Mouse (Mus musculus): ENCODE measurements around the gene Chst1.

GRCm38 (mm10) chr2:92645282-92646037 is 46.0 kb downstream of the Chst1 start:
- TF ChIP-seq CTCF (IDR thresholded peaks at IDR 0.05; ENCODE audit: low read depth, low read length) (no peak), POLR2A (IDR thresholded peaks at IDR 0.05; ENCODE audit: extremely low read depth, insufficient read depth, low read length) (no peak)
